Mouse (Mus musculus) thymus, postnatal 10 days (tissue): Measurements from ENCODE around the gene Luc7l2.
"Not testable (repeated sequence)": the region's sequence is repeated elsewhere in the genome, so short reads cannot be mapped to it uniquely, and the experiment has no call there.

Experiments
- DNase-seq, 2 experiments: peaks; one replicate each; pipeline ENCODE4 v3.0.0; 2021; ENCODE audit warnings: low spot score in 2 of 2

Luc7l2 gene

DNA sequence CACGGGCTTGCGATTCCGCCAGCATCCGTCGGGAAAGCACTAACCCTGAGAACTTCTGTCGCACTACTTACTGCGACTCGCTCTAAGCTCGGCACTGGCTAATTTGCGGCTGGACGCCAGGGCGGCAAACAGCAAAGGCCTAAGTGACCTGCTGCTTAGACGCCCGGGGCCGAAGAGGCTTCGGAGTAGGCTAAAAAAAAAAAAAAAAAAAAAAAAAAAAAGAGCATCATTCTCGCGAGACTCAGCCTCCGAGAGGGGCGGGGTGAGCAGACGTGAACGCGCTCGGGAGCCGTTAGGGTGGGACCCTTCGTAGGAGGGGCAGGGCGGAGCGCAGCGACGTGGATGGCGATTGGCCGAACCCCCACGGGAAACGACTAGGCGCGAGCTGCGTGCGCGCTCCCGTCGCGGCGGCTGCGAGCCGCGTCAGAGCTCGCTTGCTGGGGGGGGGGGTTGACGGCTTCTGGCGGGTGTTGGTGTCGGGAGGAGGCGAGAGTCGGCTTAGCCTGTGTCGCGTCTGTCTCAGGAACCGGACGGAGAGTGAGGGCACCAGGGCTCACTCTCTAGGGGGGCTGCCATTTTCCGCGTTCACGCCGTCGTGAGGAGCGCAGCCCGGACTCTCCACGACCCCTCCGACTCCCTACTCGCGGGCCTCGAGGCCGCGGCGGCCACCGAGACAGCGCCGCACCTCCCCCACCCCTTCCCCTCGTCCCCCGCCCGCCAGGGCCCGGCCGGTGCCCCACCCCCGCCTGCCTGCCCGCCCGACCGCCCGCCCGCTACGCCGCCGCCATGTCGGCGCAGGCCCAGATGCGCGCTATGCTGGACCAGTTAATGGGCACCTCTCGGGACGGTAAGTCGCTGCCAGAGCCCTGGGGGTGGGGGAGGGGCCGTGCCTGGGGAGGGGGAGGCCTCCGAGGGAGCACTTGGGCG, at the start of gene Luc7l2:
Luc7l2 (plus strand) TSS at position 273 of the 927 bp plus-strand sequence.
- peak; percentile 95 to 97 for DNase-seq

- no peak for DNase-seq
Observed at GRCm38 (mm10) chr6:38512096-38512495, 39.0 kb upstream of the Luc7l2 start.

DNA sequence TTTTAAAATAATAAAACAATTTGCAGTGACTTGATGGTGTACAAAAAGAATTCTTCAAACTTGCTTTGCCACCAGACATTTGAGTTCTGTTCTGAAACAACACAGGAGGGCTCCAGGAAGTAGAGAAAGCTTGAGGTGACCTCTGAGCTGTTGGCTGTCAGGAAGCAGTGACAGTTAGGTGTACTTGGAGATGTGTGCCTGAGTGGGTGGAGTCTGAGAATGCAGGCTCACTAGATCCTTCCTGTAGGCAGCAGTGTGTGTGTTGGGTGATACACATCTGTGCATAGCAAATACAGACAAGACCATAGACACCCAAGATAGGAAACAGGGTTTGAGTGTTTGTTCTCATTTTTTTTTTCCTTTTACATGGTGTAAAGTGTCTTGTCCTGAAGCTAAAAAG, 38.3 kb upstream of the Luc7l2 start:
- DNase-seq, result peak; percentile 46 to 48

DNA sequence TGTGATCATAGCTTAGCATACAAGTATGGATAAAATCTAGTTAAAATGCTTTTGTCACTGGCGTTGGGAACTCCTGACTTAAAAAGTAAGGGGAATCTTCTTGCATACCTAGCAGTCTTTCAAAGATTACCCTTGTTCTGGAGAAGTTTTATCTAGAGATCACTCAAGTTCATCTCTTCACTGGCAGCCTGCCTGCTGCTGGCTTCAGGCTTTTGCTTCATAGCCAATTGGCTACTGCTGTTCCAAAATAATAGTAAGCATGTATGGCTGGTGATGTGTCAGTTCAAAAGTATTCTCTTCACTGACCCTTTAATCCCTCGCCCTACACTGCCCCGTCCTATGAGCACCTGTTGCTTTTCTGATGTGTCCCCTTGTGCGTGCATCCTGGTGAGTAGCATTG, 35.9 kb upstream of the Luc7l2 start:
- DNase-seq, result no peak

DNA sequence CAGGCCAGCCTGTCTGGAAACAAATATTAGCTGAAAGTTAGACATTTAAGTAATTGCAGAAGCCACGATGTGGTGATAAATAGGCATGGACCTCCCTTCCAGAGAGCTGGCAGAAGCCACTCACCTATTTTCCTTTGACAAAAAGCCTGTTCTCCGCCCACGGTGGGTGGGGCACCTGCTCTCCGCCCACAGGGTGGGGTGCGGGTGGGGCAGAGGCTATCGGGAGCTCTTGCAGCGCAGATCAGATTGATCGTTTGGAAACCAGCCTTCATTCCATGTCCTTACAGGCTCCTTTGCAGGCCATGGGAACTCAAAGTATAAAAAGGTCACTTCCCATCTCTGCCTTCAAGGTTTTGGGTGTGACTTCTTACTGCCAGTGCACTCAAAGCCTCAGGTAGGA, 27.3 kb upstream of the Luc7l2 start:
- no peak for DNase-seq

DNA sequence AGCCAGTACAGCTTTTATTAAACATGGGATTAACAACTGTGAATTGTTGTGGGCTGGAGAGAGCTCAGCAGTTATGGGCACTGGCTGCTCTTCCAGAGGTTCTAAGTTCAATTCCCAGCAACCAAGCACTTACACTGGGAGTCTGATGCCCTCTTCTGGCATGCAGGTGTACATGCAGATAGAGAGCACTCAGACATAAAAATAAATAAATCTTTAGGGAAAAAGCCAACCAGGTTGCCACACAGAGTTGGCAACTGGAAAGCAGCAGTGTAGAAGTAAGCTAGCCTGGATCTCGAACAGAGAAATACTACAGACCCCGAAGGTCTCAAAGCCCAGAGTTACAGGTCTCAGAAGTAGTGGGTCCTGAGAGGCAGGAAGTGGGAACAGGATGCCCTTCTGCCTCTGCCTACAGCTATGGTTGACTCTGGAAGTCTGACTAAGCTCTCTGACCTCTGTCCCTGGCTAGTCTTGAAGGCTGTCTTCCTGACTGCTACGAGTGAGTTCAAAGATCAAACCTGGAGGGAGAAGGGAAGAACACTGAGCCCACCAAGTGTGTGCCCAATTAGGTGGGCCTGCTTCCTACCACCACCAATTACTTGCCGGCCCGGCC, 19.8 kb upstream of the Luc7l2 start:
- peak in 1 of 2 experiments; percentile 29 for DNase-seq

GRCm38 (mm10) chr6:38532500-38533420, 18.4 kb upstream of the Luc7l2 start:
- DNase-seq, result peak; percentile 38 to 55

DNA sequence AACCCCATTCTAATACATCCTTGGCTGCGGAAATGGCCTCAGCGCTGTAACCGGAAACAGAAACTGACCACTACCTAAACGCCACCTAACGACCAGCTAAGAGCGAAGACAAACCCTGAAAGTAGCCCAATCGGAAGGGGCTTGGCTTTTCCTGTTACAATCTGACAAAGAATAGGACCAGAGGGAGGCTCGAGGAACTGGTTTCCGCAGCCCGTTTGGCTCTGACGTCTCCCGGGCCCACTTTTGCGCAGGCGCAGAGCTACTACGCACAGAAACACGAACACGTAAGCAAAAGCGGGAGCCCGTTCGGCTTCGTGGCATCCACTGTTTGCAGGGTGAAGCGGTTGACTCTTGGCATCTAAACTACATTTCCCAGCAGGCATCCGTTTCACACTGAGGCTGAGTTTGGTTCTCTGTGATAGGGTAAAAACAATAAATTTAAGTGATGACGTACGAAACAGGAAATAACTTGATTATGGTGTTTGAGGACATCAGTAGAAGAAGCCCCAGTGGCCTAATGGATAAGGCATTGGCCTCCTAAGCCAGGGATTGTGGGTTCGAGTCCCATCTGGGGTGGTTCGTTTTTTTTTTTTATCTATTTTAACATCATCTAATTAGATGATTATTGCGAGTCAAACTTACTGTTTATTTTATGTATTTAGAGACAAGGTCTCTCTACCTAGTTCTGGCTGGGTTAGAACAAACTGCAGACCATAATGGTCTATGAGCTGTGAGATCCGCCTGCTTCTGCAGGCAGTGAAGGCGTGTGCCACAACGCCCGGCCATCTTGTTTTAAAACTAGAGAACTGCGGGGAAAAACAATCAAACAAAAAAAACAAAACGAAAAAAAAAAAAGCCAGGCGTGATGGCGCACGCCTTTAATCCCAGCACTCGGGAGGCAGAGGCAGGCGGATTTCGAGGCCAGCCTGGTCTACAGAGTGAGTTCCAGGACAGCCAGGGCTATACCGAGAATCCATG, 17.4 kb upstream of the Luc7l2 start, which contains the start of gene Fmc1:
Fmc1 (plus strand) TSS at position 75 of the 978 bp plus-strand sequence.
- DNase-seq, result peak; percentile 96 to 98

GRCm38 (mm10) chr6:38534640-38535365, 16.3 kb upstream of the Luc7l2 start:
- DNase-seq, result peak; percentile 97 to 100

DNA sequence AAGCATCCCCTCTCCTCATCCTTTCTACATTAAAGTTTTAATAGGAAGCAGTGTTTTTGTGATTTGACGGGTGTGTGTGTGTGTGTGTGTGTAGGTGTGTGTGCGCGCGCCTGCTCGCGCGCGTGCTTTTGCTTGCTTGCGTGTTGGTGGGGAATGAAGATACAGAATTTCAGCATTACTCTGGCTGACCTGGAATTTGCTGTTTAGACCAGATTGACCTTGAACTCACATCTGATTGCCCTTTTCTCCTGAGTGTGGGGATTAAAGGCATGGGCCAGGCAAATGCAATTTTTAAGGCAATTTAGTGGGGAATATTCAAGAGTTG, 15.8 kb upstream of the Luc7l2 start:
- no peak for DNase-seq

GRCm38 (mm10) chr6:38535788-38536187, 15.3 kb upstream of the Luc7l2 start:
- DNase-seq, result no peak

DNA sequence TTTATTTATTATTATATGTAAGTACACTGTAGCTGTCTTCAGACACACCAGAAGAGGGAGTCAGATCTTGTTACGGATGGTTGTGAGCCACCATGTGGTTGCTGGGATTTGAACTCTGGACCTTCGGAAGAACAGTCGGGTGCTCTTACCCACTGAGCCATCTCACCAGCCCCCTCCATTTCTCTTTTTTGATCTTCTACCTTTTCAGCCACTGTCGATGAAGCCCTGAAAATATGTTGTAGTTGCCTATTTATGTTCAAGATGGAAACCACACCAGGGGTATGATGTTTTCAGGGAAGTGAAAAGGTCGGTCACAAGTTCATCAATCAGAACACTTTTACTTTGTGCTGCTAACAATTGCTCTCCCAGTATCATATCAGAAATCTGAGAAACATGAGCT, 7.0 kb upstream of the Luc7l2 start:
- not testable (repeated sequence) for DNase-seq

DNA sequence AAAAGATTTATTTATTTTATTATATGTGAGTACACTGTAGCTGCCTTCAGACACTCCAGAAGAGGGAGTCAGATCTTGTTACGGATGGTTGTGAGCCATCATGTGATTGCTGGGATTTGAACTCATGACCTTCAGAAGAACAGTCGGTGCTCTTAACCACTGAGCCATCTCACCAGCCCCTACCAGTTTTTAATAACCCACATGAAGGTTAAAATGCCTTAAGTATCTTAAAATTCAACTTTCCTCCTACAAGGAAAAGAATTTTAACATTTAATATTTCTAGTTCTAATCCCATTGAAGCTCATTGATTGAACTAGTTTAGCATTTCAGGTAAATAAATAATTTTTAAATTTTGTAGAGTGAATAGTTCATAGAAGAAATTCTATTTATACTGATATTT, 4.1 kb upstream of the Luc7l2 start:
- not testable (repeated sequence) for DNase-seq

- no peak for DNase-seq
Observed at GRCm38 (mm10) chr6:38547707-38548106, 3.4 kb upstream of the Luc7l2 start.

- not testable (repeated sequence) for DNase-seq
Observed at GRCm38 (mm10) chr6:38548595-38548994, 2.5 kb upstream of the Luc7l2 start.

- DNase-seq, result not testable (repeated sequence)
Observed at GRCm38 (mm10) chr6:38549840-38550239, 1.3 kb upstream of the Luc7l2 start.

DNA sequence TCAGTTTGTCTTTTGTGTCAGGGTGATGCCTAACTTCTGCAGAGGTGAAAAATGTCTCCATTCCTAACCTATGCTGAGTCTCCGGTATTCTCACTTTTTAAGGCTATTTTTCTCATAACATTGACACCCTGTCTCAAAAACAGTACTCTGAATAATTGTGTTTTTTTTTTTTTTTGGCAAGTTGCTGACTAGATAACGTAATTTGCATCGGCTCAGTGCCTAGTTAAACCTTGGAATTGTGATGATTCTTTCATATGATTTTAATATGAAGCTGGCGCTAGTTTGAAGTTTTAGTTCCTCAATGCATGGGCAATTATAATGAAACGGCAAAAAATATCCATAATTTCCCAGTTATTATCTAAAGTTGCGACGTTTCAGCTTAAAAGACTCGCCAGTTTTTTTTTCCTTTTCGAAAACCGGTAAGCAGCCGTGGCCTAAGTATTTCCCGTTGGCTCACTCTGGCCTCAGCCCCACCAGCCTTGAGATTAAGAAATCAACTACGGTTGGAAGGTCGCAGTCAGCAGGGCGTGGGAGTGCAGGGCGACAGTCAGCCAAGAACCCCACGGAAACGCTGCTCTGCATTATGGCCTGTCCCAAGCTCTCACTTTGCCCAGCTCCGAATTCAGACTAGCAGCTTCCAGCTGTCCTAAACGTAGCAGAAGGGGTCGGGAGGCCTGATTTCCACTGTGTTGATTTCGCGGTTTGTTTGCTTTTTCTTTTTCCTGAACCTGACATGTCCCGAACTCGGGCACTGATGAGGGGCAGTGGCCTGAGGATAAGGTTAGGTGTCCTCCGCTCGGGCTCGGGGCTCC, 678 bp upstream of the Luc7l2 start:
- no peak for DNase-seq

DNA sequence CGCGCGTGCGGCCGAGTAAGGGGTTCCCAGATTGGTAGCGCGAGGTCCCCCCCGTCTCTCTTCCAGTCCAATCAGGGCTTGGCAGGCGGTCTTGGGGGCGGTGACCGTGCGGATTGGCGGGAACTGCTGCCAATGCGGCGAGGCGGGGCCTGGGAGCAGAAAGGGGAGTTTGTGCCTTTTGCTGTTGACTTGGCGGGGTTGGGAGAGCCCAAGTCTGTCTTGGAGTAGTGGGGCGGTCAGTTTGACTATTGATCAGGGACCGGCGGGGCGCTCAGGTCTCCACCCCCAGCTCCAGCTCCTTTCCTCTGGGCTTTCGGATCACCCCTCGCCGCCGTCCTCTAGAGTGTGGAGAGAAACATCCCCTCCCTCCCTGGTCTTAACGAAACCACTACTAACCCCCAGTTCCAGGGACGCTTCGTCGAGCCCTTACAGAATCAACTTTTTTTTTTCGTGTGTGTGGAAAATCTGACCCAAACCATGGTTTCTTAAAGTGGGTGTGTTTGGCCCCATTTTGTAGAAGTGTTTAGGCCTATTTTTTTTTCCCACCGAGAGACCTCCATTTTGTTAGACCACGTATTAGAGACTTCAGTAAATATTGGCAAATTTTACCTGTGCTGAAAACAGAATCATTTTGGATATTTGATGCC, 978 bp downstream of the Luc7l2 start:
- peak; percentile 96 to 98 for DNase-seq

- no peak for DNase-seq
Observed at GRCm38 (mm10) chr6:38552636-38553000, 1.5 kb downstream of the Luc7l2 start.
